Mouse (Mus musculus): ENCODE measurements at regions not wholly inside any gene's neighbourhood (a gene's known extent, or its start where the extent isn't known, plus 50 kb on each side); places are given as distances from the start of the nearest gene placed in this dataset.

GRCm38 (mm10) chr11:27833736-27834135 lies 505.9 kb downstream of the Gm6685 start:
- H3K9ac ChIP-seq (replicated peaks): no peak overlapping the region
- H3K27me3 ChIP-seq: no peaks in the 10 kb centered on the region
- WGBS: 76% methylated on average over 1 of the region's 1 CpGs
- no peak for ATAC-seq (replicated peaks)
- no peak overlapping the region for H3K27ac ChIP-seq (replicated peaks)
- H3K4me2 ChIP-seq (replicated peaks): no peak overlapping the region
- no peaks in the 10 kb centered on the region for H3K4me1 ChIP-seq
- no peaks in the 10 kb centered on the region for H3K36me3 ChIP-seq
- no peaks in the 10 kb centered on the region for H3K9me3 ChIP-seq
- H3K4me3 ChIP-seq: no peak overlapping the region

GRCm38 (mm10) chr11:27799826-27800620 lies 539.6 kb downstream of the Gm6685 start:
- Histone ChIP-seq H3K27me3 (no peaks in the 10 kb centered on the region), H3K36me3 (no peaks in the 10 kb centered on the region)
- 74% methylated on average over 8 of the region's 8 CpGs for WGBS

GRCm38 (mm10) chr11:27753913-27754218 lies 585.8 kb downstream of the Gm6685 start:
- no peaks in the 10 kb centered on the region for H3K4me1 ChIP-seq
- H3K27me3 ChIP-seq: no peaks in the 10 kb centered on the region
- H3K9me3 ChIP-seq: no peaks in the 10 kb centered on the region
- WGBS: 77% methylated on average over 9 of the region's 9 CpGs
- H3K27ac ChIP-seq (replicated peaks): no peak overlapping the region
- no peak; the same call in 1 of the 2 replicates for ATAC-seq (replicated peaks)
- no peak overlapping the region for H3K9ac ChIP-seq (replicated peaks)
- H3K4me2 ChIP-seq (replicated peaks): no peak overlapping the region
- no peaks in the 10 kb centered on the region for H3K36me3 ChIP-seq
- H3K4me3 ChIP-seq: no peak overlapping the region

More at GRCm38 (mm10) chr11:27799826-27800620, 539.6 kb downstream of the Gm6685 start:
- ATAC-seq (replicated peaks): no peak
- Histone ChIP-seq H3K4me1 (no peaks in the 10 kb centered on the region), H3K4me3 (no peak overlapping the region), H3K9me3 (no peaks in the 10 kb centered on the region), H3K4me2 (replicated peaks) (no peak overlapping the region), H3K9ac (replicated peaks) (no peak overlapping the region), H3K27ac (replicated peaks) (no peak overlapping the region)

- H3K27me3 ChIP-seq: no peaks in the 10 kb centered on the region
- H3K4me2 ChIP-seq (replicated peaks): no peak overlapping the region
- no peaks in the 10 kb centered on the region for H3K9me3 ChIP-seq
- ATAC-seq (replicated peaks): peak; percentile 63
- no peaks in the 10 kb centered on the region for H3K4me1 ChIP-seq
- no peak overlapping the region for H3K4me3 ChIP-seq
- H3K9ac ChIP-seq (replicated peaks): no peak overlapping the region
- no peak overlapping the region for H3K27ac ChIP-seq (replicated peaks)
- H3K36me3 ChIP-seq: no peaks in the 10 kb centered on the region
- WGBS: 43% methylated on average over 11 of the region's 11 CpGs
Measured at GRCm38 (mm10) chr11:27753212-27753912, 586.3 kb downstream of the Gm6685 start.

- Histone ChIP-seq H3K9ac (replicated peaks) (no peak overlapping the region), H3K9me3 (no peaks in the 10 kb centered on the region), H3K27ac (replicated peaks) (no peak overlapping the region), H3K36me3 (no peaks in the 10 kb centered on the region), H3K4me3 (no peak overlapping the region), H3K4me2 (replicated peaks) (no peak overlapping the region), H3K4me1 (no peaks in the 10 kb centered on the region), H3K27me3 (no peaks in the 10 kb centered on the region)
- ATAC-seq (replicated peaks): no peak
- 89% methylated on average over 2 of the region's 2 CpGs for WGBS
Measured at GRCm38 (mm10) chr11:27726109-27726508, 613.6 kb downstream of the Gm6685 start.

- Histone ChIP-seq H3K4me3 (no peak overlapping the region), H3K36me3 (no peaks in the 10 kb centered on the region), H3K9ac (replicated peaks) (no peak overlapping the region), H3K4me2 (replicated peaks) (no peak overlapping the region), H3K9me3 (no peaks in the 10 kb centered on the region), H3K4me1 (no peaks in the 10 kb centered on the region), H3K27ac (replicated peaks) (no peak overlapping the region), H3K27me3 (no peaks in the 10 kb centered on the region)
- 75% methylated on average over 7 of the region's 7 CpGs for WGBS
- no peak for ATAC-seq (replicated peaks)
Measured at GRCm38 (mm10) chr11:27721346-27721745, 618.3 kb downstream of the Gm6685 start.

- ATAC-seq (replicated peaks): no peak
- WGBS: 38% methylated on average over 1 of the region's 1 CpGs
- Histone ChIP-seq H3K4me1 (no peaks in the 10 kb centered on the region), H3K9me3 (no peaks in the 10 kb centered on the region), H3K4me2 (replicated peaks) (no peak overlapping the region), H3K36me3 (no peaks in the 10 kb centered on the region), H3K9ac (replicated peaks) (no peak overlapping the region), H3K27me3 (no peaks in the 10 kb centered on the region), H3K27ac (replicated peaks) (no peak overlapping the region), H3K4me3 (no peak overlapping the region)
Measured at GRCm38 (mm10) chr11:27672436-27672835, 667.2 kb downstream of the Gm6685 start.

All from forebrain, embryonic 15.5 days (tissue).